Mouse (Mus musculus) left cerebral cortex, adult 18-20 months (tissue): Measurements from ENCODE around the gene Csrnp2. TPM values are rescaled to one million over a fixed set of nuclear protein-coding genes. Genes with fewer than 3 reads are reported as not detected.
"Not testable (repeated sequence)": the region's sequence is repeated elsewhere in the genome, so short reads cannot be mapped to it uniquely, and the experiment has no call there.

ENCODE experiments used
- DNase-seq, 2 experiments: peaks; one replicate each; pipeline ENCODE4 v3.0.0; 2021 to 2022; ENCODE audit warnings: low spot score in 2 of 2, mixed read lengths in 1 of 2
- long read RNA-seq, 2 experiments: library from polyadenylated mRNA; stranded (forward); transcript quantifications; one replicate each; pipeline ENCODE4 v2.0.0; 2021
- total RNA-seq, 2 experiments: library from RNA; stranded (reverse); gene quantifications; 2 replicates each; pipeline ENCODE4 v1.2.3; 2021

Gene Csrnp2
- total RNA-seq: 10 to 100 TPM; 33.6 to 36.0 TPM
- long read RNA-seq, experiment 1, full-length matches to known transcripts: 7 of 12 reads
- long read RNA-seq, experiment 1, partial matches to known transcripts: 0 of 12 reads
- long read RNA-seq, experiment 1, other reads (novel, unspliced or antisense): 5 of 12 reads
- long read RNA-seq, experiment 2, full-length matches to known transcripts: 5 of 13 reads
- long read RNA-seq, experiment 2, partial matches to known transcripts: 7 of 13 reads
- long read RNA-seq, experiment 2, other reads (novel, unspliced or antisense): 1 of 13 reads

DNA sequence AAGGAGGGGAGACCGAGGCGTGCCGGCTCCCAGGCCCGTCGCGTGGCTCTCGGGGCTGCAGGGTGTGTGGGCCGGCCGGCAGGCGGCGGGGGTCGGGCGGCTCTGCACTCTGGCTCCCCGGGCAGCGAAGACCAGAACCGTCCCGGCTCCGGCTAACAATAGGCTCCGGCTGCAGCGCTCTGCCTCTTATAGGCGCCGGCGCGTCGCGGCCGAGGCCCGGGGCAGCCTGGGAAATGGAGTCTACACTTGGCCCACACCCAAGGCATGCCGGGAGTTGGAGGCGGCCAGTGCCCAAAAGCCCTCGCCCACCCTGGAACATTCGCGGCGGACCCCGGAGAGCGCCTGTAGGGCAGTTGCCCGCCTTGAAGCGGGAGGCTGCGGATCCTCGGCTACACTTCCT is at the start of gene Csrnp2:
Gene Csrnp2 (minus strand): TSS at position 387 of the 400 bp plus-strand sequence.
- DNase-seq: peak; percentile 93 to 94

DNA sequence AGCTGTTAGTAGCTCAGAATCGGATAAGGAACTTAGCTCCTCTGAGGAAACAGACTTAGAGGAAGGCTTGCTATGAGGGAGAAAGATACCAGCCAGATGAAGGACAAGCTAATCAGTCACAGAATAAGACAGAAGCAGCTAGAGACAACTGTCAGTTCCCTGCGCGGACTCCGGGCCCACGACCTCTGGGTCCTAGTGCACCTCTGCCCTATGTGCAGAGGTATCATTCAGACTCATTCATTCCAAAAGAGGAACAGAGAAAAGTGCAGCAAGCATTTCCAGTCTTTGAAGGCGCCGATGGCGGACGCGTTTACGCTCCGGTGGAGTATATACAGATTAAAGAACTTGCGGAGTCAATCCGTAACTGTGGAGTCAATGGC is 48.4 kb upstream of the Csrnp2 start:
- DNase-seq: not testable (repeated sequence)

DNA sequence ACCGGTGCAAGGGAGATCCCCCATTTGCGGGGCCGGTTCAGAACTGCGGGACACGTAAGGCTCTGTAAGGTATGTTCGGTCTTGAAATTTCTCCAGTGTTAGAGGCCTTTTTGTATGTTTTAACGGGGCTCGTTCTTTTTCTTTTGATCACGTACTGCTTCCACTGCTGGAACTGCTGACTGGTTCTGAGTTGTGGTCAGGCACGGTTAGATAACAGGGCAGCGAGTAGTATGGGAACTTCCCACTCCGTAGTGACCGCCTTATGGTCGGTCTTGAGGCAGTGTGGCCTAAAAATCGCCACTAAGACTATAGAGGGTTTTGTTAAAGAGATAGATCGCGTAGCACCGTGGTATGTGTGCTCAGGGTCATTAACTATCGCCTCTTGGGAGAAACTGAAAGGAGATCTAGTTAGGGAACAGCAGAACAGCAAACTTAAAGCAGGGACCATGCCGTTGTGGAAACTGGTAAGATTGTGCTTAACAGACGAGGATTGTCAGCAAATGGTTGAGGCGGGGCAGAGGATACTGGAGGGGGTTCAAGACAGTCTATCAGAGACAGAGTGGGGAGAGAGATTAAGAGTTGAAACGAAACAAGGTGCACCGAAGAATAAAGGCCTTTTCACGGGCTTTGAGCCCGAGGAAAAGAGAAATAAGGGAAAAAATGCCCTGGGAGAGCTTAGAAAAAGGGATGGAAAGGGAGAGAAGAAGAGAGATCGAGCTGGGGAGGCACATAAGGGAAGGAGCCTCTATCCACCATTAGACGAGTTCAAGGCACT is 47.8 kb upstream of the Csrnp2 start:
- DNase-seq: not testable (repeated sequence)

DNA sequence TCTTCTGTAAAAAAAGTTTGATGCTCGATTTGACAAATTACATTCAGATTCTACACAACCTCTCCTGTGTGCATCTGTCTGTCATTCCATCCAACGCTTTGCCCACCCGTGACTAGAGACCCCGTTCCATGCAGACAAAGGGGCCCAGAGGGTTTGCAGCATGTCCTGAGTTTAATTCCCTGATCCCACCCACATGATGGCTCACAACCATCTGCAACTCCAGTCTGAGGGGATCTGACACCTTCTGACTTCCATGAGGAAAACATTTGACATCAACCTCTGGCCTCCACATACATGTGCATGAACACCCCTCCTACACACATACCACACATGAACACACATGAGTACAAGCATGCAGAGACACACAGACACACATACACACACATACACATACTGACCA is 46.1 kb upstream of the Csrnp2 start:
- DNase-seq: no peak

DNA sequence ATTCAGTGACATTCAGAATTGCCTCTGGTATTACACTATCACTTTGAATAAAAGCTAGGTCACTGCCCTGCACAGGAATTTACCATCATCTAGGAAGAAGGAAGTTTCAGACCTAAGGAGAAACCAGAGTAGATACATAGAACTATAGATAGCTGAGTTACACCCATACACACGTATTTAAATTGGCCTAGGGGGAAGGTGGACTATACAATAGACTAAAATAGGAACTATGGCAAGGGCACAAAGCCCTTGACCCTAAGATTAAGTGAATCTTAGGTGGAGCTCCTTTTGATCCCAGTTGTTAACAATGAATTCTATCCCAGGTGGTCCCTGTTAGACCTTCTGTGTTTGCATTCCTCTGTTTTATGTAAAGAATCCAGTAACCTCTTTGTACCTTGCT is 45.7 kb upstream of the Csrnp2 start:
- not testable (repeated sequence) for DNase-seq

DNA sequence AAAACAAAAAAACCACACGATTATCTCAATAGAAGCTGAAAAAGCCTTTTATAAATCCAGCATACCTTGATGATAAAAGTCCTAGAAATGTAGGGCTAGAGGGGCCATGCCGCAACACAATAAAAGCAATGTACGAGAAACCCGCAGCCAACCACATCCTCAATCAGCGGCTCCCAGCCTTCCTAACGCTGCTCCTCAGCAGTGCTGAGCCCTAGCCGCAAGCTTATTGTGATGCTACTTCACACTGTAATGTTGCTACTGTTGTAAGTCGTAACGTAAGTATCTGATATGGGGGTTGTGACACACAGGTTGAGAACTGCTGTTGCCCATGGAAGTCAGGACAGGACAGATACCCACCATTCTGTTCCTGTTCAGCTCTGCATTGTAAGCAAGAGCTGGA is 44.1 kb upstream of the Csrnp2 start:
- no peak for DNase-seq

DNA sequence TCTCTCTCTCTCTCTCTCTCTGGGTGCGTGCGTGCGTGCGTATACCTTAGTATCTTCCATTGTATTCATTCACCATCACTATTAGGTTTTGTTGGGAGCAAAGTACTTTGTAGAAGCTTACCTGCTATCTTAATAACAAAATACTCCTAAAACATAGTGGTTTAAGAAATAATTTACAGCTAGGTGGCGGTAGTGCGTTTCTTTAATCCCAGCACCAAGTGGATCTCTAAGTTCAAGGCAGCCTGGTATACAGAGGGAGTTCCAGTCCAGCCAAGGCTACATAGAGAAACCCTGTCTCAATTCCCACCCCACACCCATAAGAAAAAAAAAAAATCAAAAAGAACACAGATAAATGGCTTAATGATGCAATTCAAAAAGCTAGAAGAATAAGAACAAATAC is 42.6 kb upstream of the Csrnp2 start:
- no peak for DNase-seq

DNA sequence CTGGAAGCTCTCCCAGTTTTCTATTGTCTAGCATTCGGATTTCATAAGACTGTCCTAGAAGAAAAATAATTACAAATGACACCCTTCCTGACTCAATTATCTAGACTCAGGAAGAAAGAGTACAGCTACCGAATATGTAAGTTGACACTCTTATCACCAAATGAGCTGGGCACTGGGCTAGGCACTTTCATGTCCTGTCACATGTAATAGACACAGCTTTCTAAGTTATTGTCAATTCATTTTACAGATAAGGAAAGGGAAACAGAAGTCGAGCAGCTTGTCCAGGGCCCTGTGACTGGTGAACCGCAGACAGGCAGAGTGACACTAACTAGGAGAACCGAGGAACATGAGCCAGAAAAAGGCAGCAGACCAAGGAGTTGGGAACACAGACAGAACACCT is 32.6 kb upstream of the Csrnp2 start:
- no peak for DNase-seq

DNA sequence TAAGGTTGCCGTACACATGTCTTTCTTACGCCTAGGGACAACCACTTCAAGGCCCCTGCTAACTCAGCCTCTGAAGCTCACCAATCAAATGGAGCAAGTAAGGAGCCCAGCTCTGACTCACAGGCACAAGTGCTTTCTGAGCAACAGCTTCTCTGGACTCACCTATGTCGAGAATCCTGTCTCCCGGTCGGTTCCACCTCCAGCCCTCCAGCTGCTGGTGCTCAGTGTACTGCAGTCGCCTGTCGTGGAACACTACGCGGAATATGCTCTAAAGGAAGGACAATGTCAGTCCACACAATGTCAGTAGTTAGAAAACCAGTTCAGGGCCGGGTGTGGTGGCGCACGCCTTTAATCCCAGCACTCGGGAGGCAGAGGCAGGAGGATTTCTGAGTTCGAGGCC is 30.1 kb upstream of the Csrnp2 start:
- DNase-seq: no peak

DNA sequence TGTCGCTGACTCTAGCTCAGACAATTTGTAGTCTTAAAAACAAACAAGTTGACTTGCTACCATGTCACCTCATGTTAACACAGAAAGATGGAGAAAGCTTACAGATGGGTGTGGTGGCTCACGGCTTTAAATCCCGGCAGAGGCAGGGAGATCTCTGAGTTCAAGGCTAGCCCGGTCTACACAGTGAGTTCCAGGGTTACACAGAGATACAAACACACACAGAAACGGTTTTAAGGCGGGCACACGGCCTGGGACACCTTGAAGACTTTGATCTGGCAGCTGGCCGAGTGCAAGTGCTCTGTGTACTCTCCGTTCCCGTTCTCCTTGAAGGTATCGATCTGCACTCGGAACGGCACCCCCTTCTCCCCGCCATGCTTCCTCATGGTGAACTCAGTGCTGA is 25.0 kb upstream of the Csrnp2 start:
- DNase-seq: no peak

DNA sequence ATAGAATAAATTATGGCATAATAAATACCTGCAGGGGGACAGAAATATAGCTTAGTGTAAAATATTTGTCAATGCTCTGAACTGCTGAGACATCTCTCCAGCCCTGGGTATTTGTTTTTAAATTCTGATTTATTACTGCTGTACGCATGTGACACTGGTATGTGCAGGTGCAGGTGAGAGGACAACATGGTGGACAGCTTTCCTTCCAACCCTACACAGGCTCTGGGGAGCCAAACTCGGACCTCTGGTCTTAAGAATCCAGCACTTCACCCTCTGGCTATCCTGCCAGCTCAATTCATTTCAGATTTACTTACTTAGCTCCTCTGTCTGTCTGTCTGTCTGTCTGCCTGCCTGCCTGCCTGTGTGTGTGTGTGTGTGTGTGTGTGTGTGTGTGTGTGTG is 19.8 kb upstream of the Csrnp2 start:
- DNase-seq: no peak

DNA sequence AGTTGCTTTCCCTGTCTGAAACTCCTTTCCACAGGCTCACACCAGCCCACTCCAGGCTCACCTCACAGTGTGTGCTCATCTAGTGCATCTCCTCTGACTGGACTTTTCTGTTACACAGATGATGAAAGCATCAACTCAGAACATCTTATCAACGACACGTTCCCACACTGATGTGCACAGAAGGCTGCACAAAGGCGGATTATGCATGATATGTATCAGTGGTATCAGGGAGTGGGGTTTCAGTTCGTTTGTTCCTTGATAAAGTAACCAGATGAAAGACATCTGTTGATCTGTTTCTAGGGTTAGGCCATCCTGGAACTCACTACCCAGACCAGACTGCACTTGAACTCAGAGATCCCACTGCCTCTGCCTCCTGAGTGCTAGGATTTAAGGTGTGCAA is 18.1 kb upstream of the Csrnp2 start:
- no peak for DNase-seq

DNA sequence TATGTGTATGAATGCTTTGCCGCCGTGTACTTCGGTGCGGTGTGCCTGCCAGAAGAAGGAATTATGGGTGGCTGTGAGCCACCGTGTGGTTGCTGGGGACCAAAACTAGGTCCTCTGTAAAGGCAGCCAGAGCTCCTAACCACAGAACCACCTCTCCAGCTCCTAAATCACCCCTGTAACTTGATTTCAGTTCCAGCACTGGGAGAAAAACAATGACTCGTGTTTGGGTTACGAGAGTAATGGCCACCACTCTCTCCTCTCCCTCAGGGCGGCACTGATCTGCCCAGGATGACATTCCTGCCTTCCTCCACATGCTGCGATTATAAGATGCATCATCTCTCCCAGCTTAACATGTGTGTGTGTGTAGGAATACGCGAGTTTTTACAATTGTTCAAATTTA is 14.8 kb upstream of the Csrnp2 start:
- no peak for DNase-seq

DNA sequence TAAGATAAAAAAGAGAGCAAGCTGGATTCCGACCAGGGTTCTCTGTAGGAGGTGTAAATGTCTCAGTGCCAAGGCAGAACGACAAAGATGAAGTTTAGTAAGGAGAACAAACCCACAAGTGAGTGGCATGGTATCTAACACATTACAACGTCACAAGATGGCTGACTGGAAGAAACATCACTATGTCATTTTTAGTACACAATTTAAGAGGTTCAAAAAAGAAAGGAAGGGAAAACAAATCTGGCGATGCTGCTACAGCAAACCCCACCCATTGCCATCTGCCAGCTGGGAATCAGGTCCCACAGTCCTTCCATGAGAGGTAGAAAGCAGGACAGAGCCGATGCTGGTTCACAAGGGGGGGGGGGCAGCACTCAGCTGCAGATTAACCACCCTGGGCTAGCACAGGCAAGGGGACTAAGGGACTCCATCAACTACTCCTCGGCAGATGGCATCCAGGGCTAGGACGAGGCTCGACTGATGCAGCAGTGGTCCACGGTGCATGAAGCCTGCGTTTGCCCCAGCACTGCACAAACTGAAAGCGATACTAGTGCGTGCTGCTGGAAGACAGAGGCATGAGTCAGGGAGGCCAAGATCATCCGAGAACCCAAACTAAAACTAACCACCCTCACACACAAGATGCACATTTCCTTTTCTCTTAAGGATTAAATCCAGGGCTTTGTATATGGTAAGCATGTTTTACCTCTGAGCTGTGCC is 13.3 kb upstream of the Csrnp2 start:
- no peak for DNase-seq

DNA sequence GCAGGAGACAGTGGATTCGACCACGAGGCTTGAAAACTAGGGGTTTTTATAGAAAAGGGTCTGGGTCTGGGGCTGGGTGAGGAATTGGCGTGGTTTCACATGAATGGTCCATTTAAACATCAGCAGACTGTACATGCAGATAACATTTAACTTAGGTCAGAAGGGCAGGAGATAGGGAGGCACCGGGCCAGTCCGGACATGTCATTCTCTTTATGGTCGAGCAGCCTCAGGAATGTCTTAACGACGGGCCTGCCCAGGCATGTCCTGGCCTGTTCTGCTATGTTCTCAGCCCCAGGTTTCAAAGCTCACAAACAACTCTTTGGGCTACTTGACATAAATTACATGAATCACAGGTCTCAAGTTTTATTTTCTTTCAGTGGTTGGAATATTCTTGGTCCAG is 4.2 kb upstream of the Csrnp2 start:
- not testable (repeated sequence) for DNase-seq

DNA sequence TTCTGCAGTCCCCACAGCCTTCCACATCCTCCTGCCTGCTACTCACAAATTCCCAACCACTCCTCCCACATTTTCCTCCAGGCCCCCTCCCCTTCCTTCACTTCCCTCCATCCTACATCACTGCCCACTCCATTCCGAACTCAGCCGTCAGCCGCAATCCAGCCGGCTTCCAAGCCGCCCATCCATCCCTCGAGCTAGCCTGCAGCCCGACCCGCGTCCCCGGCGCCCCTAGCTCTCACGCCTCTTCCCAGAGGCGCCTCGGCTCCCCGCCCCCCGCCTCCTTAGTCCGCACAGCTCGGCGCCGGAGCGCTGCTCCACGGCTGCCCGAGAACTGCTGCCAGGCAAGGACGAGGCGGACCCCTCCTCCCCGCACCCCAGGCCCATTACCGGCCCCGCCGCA is 641 bp downstream of the Csrnp2 start:
- peak; percentile 33 to 60 for DNase-seq

DNA sequence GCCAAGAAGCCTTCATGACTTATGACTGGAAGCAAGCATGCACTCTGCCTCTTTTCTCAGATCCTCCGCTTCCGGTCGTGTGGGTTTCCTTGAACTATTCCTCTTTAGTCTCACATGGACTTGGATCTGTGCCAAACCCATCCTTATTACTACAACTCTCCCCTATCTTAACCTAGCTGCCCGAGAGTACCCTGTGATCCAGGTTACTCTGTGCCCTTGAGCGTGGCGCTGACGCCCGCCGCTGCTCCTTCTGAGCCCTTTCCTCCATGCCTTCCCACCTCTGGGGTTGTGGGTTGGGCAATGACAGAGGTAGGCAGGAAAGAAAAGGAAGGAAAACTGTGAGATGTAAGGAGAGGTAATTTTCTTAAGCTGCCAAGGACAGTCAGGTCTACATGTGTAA is 3.3 kb downstream of the Csrnp2 start:
- DNase-seq: no peak

DNA sequence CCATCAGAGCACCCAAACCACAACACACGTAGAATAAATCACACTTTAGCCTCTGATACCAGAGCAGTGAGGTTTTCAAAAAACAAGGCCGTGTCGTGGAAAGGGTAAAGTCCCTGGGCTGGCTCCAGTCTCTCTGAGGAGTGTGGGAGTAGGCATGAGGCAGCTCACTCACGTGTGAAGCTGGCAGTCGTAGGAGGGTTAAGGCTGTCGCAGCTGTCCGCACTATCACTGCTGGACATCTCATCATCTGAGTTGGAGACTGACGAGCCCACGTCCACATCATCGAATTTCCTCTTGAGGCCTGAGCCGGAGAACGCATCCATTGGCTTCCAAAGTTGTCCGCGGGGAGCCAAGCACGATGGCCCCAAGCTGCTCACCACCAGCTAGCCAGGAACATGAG is 6.0 kb downstream of the Csrnp2 start:
- peak in 1 of 2 experiments; percentile 40 for DNase-seq

DNA sequence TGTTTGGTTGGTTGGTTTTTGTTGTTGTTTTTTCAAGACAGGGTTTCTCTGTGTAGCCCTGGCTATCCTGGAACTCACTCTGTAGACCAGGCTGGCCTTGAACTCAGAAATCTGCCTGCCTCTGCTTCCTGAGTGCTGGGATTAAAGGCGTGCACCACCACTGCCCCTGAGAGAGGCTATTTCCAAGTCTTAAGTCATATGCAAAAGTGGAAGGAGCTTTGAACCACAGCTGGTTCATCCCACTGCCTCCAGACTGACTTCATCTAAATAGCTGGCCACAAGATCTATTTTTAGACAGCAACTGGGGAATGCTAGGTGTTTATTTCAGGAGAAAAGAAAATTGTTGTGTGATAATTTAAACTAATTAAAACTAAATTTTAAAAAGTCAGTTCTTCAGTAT is 7.0 kb downstream of the Csrnp2 start:
- DNase-seq: not testable (repeated sequence)

DNA sequence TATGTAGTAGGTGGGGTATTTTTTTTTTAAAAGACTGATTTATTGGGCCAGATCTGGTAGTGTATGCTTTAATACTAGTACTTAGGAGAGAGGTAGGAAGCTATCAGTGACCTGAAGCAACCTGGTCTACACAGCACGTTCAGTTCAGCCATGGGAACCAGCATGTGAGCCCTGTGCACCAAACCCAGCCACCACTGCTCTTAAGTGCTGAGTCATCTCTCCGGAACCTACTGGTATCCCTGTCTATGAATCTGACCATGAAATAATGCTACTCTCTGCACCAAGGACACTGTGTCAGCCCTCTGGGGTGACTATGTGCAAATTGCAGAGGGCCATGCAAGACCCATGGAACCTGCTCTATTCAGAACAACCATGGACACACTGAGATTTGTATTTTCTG is 8.2 kb downstream of the Csrnp2 start:
- no peak for DNase-seq

DNA sequence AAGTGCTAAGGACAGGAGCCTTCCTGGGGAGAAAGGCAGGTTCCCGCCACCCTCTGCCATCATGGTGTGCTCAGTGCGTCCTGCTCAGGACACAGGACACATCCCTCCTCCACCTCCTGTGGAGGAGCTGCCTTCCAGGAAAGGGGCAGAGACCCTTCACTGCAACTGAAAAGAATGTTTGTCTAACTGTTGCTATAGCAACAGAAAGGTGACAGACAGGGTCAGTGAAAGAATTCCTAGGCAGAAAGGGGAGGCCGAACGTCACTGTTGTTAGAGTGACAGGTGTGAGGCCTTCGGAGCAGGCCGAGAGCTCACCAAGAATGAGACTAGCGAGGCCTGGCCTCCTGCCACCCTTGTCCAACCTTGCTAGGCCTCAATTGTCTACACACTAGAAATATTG is 8.8 kb downstream of the Csrnp2 start:
- DNase-seq: no peak

DNA sequence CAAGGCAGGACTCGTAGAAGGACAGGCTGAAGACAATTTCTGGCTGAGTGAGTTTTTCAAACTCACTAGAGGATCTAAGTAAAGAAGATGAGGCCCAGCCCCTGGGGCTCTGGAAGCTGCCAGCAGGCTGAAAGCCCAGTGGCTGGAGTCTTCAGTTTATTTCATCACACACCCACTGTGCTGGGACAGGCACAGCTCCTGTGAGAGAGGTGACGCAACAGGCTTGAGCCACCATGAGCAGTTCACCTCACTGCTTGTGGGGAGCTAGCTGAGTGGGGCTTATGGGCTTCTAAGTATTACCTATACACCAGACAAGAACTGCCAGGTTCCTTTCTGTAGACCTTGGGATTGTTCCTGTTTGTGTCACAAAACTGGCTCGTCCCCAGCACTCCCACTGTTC is 9.7 kb downstream of the Csrnp2 start:
- no peak for DNase-seq
